Mouse (Mus musculus) cerebellum, postnatal 14 days (tissue): Measurements from ENCODE around the gene Fam81a.

Experiments
- DNase-seq, 2 experiments: peaks; one replicate each; pipeline ENCODE4 v3.0.0; 2021; ENCODE audit warnings: mixed read lengths in 2 of 2

Gene Fam81a

GRCm38 (mm10) chr9:70049416-70049783 is 93.0 kb downstream of the Fam81a start:
- peak in 1 of 2 experiments; percentile 2 for DNase-seq

- DNase-seq, result peak; percentile 24 to 43
Observed at GRCm38 (mm10) chr9:70048751-70049415, 93.5 kb downstream of the Fam81a start.

- no peak for DNase-seq
Observed at GRCm38 (mm10) chr9:70048280-70048679, 94.1 kb downstream of the Fam81a start.

- no peak for DNase-seq
Observed at GRCm38 (mm10) chr9:70047839-70048238, 94.5 kb downstream of the Fam81a start.

GRCm38 (mm10) chr9:70046255-70046654 is 96.1 kb downstream of the Fam81a start:
- no peak for DNase-seq

GRCm38 (mm10) chr9:70044865-70045264 is 97.5 kb downstream of the Fam81a start:
- no peak for DNase-seq

- DNase-seq, result no peak
Observed at GRCm38 (mm10) chr9:70042935-70043334, 99.4 kb downstream of the Fam81a start.

- no peak for DNase-seq
Observed at GRCm38 (mm10) chr9:70042137-70042536, 100.2 kb downstream of the Fam81a start.

GRCm38 (mm10) chr9:70040570-70040969 is 101.8 kb downstream of the Fam81a start:
- DNase-seq, result no peak

GRCm38 (mm10) chr9:70039597-70040385 is 102.6 kb downstream of the Fam81a start:
- no peak for DNase-seq
